Mouse (Mus musculus): ENCODE results near the gene Dgkb.

The Dgkb gene

DNA sequence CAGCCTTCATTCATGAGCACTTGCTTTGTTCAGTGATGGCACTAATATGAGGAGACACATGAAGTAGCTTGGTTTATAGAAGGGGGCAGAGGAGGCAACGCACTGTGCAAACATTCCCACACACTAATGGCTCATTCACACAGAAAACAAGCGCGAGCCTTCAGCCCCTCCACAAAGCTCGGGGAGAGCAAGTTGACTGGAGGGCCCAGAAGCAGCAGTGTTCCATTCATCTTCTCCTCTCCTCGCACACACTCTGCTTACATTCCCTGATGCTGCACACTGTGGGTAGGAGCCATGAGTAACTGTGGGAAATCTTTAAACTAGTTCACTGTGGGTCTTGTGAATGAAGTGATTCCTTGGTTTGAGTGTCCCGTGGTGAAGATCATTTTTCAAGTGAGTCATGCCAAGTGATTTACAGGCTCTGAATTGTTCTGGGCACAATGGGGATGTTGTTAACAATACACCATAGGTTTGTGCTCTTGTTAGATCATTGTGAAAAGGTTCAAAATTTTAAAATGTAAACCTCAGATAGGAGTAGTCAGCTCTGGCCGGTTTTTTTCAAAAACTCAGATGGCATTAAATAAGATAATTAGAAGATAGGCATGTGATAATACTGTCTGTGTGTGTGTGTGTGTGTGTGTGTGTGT is 779.0 kb downstream of the Dgkb start:
- no peak for DNase-seq

DNA sequence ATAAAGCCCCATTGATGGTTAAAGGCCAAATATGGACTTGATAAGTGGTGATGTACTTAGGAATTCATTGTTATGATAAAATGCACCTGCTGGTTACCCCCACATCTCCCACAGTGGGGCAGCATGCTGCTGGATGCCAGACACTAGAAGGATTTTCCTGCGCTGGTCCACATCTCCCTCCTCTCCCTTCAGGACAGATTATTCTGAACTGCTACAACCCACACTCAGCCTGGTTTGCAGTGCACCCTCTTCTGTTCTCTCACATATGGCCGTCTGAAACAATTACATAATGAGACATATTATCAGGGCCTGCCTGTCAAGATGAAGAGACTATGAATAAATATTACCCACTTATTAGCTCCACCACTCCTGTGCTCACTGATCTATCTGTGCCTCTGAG is 780.6 kb downstream of the Dgkb start:
- no peak for DNase-seq

DNA sequence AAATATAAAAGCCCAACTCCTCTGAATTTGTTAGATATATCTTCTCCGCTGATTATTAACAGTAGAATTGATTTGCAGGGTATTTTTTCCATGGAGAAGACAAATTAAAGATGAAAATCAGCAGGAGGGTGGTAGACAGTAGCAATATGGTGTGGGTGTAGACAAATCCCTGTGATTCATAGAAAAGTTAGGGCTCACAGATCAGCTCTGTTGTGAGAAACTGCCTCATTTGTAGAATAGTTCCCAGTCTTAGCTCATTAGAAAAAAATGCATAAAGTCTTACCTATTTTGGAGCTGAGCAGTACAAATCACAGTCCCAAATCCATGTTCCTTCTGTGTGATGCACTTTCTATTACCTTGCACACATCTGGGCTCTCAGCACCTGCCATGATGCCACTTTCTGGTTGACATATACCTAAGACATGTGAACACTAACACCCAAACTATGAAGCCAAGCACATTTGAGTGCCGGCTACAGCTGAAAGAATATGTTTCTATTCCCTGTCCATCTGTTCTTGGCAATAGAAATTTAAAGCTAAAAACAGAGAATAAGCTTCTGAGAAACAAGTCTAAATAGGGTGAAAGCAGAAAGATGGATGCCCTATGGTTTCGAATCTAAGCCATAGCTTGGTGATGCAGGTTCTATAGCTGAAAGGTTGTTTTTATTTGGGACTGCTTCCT is 782.8 kb downstream of the Dgkb start:
- no peak for DNase-seq

DNA sequence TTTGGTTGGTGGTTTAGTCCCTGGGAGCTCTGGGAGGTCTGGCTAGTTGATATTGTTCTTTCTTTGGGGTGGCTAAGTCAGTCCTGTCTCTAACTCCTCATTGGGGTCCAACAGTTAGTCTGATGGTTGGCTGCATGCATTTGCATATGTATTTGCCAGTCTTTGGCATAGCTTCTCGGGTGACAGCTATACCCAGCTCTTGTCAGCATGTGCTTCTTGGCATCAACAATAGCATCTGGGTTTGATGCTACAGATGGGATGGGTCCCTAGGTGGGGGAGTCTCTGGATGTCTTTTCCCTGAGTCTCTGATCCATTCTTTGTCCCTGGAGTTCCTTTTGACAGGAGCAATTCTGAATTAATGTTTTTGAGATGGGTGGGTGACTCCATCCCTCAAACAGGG is 790.6 kb downstream of the Dgkb start:
- DNase-seq, result no peak

DNA sequence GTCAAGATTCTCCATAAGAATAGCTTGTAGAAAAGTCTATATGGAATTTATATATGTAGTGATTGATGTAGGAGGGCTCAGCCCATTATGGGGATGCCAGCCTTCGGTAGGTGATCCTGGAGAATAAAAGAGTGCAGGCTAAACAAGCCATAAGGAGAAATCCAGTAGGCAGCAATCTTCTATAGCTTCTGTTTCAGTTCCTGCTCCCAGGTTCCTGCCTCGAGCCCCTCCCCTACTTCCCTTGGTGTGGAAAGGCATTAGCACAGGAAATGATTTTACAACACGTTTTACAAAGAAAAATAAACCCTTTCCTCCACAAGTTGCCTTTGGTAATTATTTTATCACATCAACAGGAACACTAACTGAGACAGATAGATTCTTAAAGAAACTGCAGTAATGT is 850.7 kb downstream of the Dgkb start:
- DNase-seq, result no peak
